In the genomic region with DNA sequence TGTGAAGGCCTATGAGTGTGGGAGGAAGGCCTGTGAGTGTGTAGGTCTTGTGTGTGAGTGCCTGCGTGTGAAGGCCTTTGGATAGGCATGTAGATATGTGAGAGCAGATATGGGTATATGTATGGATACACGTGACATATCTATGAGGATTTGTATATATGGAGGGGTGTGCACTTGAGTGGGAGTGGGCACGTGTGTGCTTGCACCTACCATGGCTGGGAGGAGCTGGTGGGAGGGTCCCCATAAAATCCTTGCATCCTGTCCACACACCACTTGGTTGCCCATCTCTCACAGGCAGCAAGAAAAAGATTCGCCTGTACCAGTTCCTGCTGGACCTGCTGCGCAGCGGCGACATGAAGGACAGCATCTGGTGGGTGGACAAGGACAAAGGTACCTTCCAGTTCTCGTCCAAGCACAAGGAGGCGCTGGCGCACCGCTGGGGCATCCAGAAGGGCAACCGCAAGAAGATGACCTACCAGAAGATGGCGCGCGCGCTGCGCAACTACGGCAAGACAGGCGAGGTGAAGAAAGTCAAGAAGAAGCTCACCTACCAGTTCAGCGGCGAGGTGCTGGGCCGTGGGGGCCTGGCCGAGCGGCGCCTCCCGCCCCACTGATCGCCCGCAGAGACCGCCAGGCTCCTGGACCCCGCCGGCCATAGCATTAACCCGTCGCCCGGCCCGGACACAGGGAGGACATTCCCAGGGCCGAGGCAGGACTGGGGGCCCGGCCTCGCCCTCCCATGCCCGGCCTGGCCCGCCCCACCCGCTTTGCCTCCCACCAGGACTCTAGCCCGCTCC, we compare ENCODE assay signal across 8 mouse cellular contexts. TPM values are rescaled to one million over a fixed set of nuclear protein-coding genes. Genes with fewer than 3 reads are reported as not detected.
DNase-seq lines count a peak whose midpoint lies in the region; ATAC-seq and TF ChIP-seq lines count a peak whose summit lies in the region.

No protein-coding gene starts in this region.

- no peaks in the 10 kb centered on the region for H3K4me1 ChIP-seq in ES-Bruce4 (ENCODE audit: control insufficient read depth, insufficient read depth, low read length)
- peaks cover 6% of the 10 kb centered on the region for H3K4me1 ChIP-seq in forebrain, embryonic 16.5 days (replicated peaks; ENCODE audit: control insufficient read depth, insufficient read depth, low read length)
- no peaks in the 10 kb centered on the region for H3K4me1 ChIP-seq in lung, embryonic 14.5 days (ENCODE audit: insufficient read depth)

- H3K27me3 ChIP-seq in ES-Bruce4 (ENCODE audit: control insufficient read depth, insufficient read depth, low read length, poor library complexity, severe bottlenecking), result no peaks in the 10 kb centered on the region
- 0 out of 2 replicates have a peak, but pooled peaks cover 3% of the 10 kb centered on the region for H3K27me3 ChIP-seq in forebrain, embryonic 16.5 days (replicated peaks; ENCODE audit: control insufficient read depth, insufficient read depth, low read length)
- H3K27me3 ChIP-seq in lung, embryonic 14.5 days (ENCODE audit: insufficient read depth, low read length), result no peaks in the 10 kb centered on the region

- intact Hi-C loops in heart, postnatal 36 days (cut with DNase I), result loop anchor here (1.0 to 5.0 kb wide), 4 partner anchors 79 to 366 kb away; partner anchors contain the start of gene Pacsin3

- peak; percentile 57 for ATAC-seq in forebrain, embryonic 16.5 days
- ATAC-seq in lung, embryonic 14.5 days (ENCODE audit: insufficient read depth), result peak; percentile 78

- H3K9me3 ChIP-seq in ES-Bruce4 (replicated peaks; ENCODE audit: control insufficient read depth, insufficient read depth, low read length, poor library complexity, severe bottlenecking), result no peaks in the 10 kb centered on the region
- no peaks in the 10 kb centered on the region for H3K9me3 ChIP-seq in forebrain, embryonic 16.5 days (ENCODE audit: control insufficient read depth, low read length)
- no peaks in the 10 kb centered on the region for H3K9me3 ChIP-seq in lung, embryonic 14.5 days (ENCODE audit: low read depth, low read length)

- H3K36me3 ChIP-seq in ES-Bruce4 (ENCODE audit: control insufficient read depth, insufficient read depth, low read length, poor library complexity, severe bottlenecking), result no peaks in the 10 kb centered on the region
- no peaks in the 10 kb centered on the region for H3K36me3 ChIP-seq in forebrain, embryonic 16.5 days (ENCODE audit: control insufficient read depth, insufficient read depth)
- no peaks in the 10 kb centered on the region for H3K36me3 ChIP-seq in lung, embryonic 14.5 days (ENCODE audit: insufficient read depth)

- peak overlapping the region; percentile 65 for H3K9ac ChIP-seq in ES-Bruce4 (ENCODE audit: low read depth, poor library complexity, severe bottlenecking)
- no peak overlapping the region; the same call in 1 of the 2 replicates for H3K9ac ChIP-seq in forebrain, embryonic 16.5 days (replicated peaks; ENCODE audit: low read depth, low read length)
- H3K9ac ChIP-seq in lung, embryonic 14.5 days, result peak overlapping the region; percentile 63

- H3K27ac ChIP-seq in ES-Bruce4 (ENCODE audit: insufficient read depth, low read length), result no peak overlapping the region
- no peak overlapping the region for H3K27ac ChIP-seq in forebrain, embryonic 16.5 days (ENCODE audit: low read length)
- no peak overlapping the region for H3K27ac ChIP-seq in lung, embryonic 14.5 days (ENCODE audit: low read depth)

- H3K4me2 ChIP-seq in forebrain, embryonic 16.5 days (ENCODE audit: low read length), result peak overlapping the region; percentile 56
- H3K4me2 ChIP-seq in lung, embryonic 14.5 days, result peak overlapping the region; percentile 93

- peak; percentile 100 for TF ChIP-seq CTCF in ES-Bruce4 (IDR thresholded peaks at IDR 0.05; ENCODE audit: low read depth, low read length)
- peak; percentile 100 for TF ChIP-seq CTCF in lung, embryonic 14.5 days (IDR thresholded peaks at IDR 0.05; ENCODE audit: low read depth)

- H3K4me3 ChIP-seq in ES-Bruce4 (ENCODE audit: low read depth, low read length), result peak overlapping the region; percentile 12; the same call in 1 of the 2 replicates
- peak overlapping the region; percentile 34 for H3K4me3 ChIP-seq in forebrain, embryonic 16.5 days (replicated peaks; ENCODE audit: low read length)
- H3K4me3 ChIP-seq in lung, embryonic 14.5 days (ENCODE audit: low read depth, low read length), result peak overlapping the region; percentile 47

- peak; percentile 99 for DNase-seq in cerebellum, adult 11 months
- DNase-seq in heart, postnatal 36 days, result peak; percentile 96 to 98
- peak; percentile 86 to 94 for DNase-seq in layer of hippocampus, adult 8-10 months (ENCODE audit: low spot score in 2 of 2)
- peak; percentile 99 for DNase-seq in lung, embryonic 14.5 days
- DNase-seq in retina, embryonic 14.5 days (ENCODE audit: low spot score), result peak; percentile 96
- peak; percentile 60 to 62 for DNase-seq in thymus, postnatal 36 days

- 8% methylated on average over 42 of the region's 42 CpGs for WGBS in forebrain, embryonic 16.5 days
- WGBS in lung, embryonic 14.5 days, result 6% methylated on average over 41 of the region's 42 CpGs

- peak; percentile 83; the same call in 1 of the 2 replicates for TF ChIP-seq EP300 in ES-Bruce4 (IDR thresholded peaks at IDR 0.05; ENCODE audit: insufficient read depth, low read depth, low read length)

- no peak for TF ChIP-seq POLR2A in ES-Bruce4 (IDR thresholded peaks at IDR 0.05; ENCODE audit: insufficient read depth, low read length)

RNA-seq across cellular contexts. Expression of gene Mybpc3, which starts 3.0 kb away (rescaled TPM):
- polyA plus RNA-seq in ES-Bruce4 (2011; ENCODE audit: insufficient read depth, insufficient read length, low read depth, missing spikeins), result not detected in 2 replicates
- polyA plus RNA-seq in forebrain, embryonic 16.5 days (2015; fragmentation: Nextera tagmentation; extraction: Ambion mirVana), result not detected in 2 replicates
- 1,000 to 10,000 TPM; 1,434 to 1,723 TPM for total RNA-seq in heart, postnatal 36 days (2021)
- under 1 TPM; 0.09 to 0.22 (median 0.16) TPM for total RNA-seq in layer of hippocampus, adult 8-10 months (2022)
- 0.47 and 7.7 TPM in 2 replicates for polyA plus RNA-seq in lung, embryonic 14.5 days (2014; fragmentation: Nextera tagmentation; extraction: Ambion mirVana)

RNA-seq across cellular contexts. Expression of gene Spi1, which starts 32.8 kb away (rescaled TPM):
- not detected in 2 replicates for polyA plus RNA-seq in ES-Bruce4 (2011; ENCODE audit: insufficient read depth, insufficient read length, low read depth, missing spikeins)
- polyA plus RNA-seq in forebrain, embryonic 16.5 days (2015; fragmentation: Nextera tagmentation; extraction: Ambion mirVana), result 1.7 and 1.9 TPM in 2 replicates
- total RNA-seq in heart, postnatal 36 days (2021), result 1 to 10 TPM; 4.2 to 6.2 TPM
- 10 to 100 TPM in 2 of 4 experiments, 1 to 10 TPM in 2; 3.8 to 17.2 (median 9.7) TPM for total RNA-seq in layer of hippocampus, adult 8-10 months (2022)
- 6.2 TPM in 2 replicates for polyA plus RNA-seq in lung, embryonic 14.5 days (2014; fragmentation: Nextera tagmentation; extraction: Ambion mirVana)

RNA-seq across cellular contexts. Expression of gene Slc39a13, which starts 44.8 kb away (rescaled TPM):
- polyA plus RNA-seq in ES-Bruce4 (2011; ENCODE audit: insufficient read depth, insufficient read length, low read depth, missing spikeins), result 9.2 and 14.1 TPM in 2 replicates
- polyA plus RNA-seq in forebrain, embryonic 16.5 days (2015; fragmentation: Nextera tagmentation; extraction: Ambion mirVana), result 23.1 and 33.3 TPM in 2 replicates
- total RNA-seq in heart, postnatal 36 days (2021), result 10 to 100 TPM; 21.7 to 24.2 TPM
- 10 to 100 TPM; 28.7 to 40.0 (median 33.1) TPM for total RNA-seq in layer of hippocampus, adult 8-10 months (2022)
- 29.0 and 33.3 TPM in 2 replicates for polyA plus RNA-seq in lung, embryonic 14.5 days (2014; fragmentation: Nextera tagmentation; extraction: Ambion mirVana)
